Mouse (Mus musculus) liver, embryonic 16.5 days (tissue): Measurements from ENCODE around the gene Slc25a5. TPM values are rescaled to one million over a fixed set of nuclear protein-coding genes. Genes with fewer than 3 reads are reported as not detected.

Experiments used
- ATAC-seq: fragments of 200-750 bp; cut with Nextera tagmentation; 2 replicates; pipeline ENCODE4 v1.8.0; 2017; ENCODE audit warnings: low read depth, mild to moderate bottlenecking, moderate number of reproducible peaks, moderate library complexity
- H3K27ac ChIP-seq: fragments of 300-500 bp; sonication (generic); 2 replicates; pipeline ENCODE4 v1.5.1; 2014; ENCODE audit warnings: mild to moderate bottlenecking, low read length
- H3K27me3 ChIP-seq: fragments of 300-500 bp; sonication (generic); 2 replicates; pipeline ENCODE4 v1.6.1; 2014; ENCODE audit warnings: low read depth, low read length, mixed read lengths; ENCODE audit not compliant: control insufficient read depth, insufficient read depth
- H3K36me3 ChIP-seq: fragments of 300-500 bp; sonication (generic); 2 replicates; pipeline ENCODE4 v1.6.1; 2014; ENCODE audit warnings: mild to moderate bottlenecking; ENCODE audit not compliant: control insufficient read depth, insufficient read depth
- H3K4me1 ChIP-seq: fragments of 300-500 bp; sonication (generic); 2 replicates; pipeline ENCODE4 v1.6.1; 2014; ENCODE audit warnings: low read depth, low read length, mixed read lengths; ENCODE audit not compliant: control insufficient read depth
- H3K4me2 ChIP-seq: fragments of 300-500 bp; sonication (generic); 2 replicates; pipeline ENCODE4 v1.6.1; 2014; ENCODE audit warnings: low read depth, low read length, mixed read lengths
- H3K4me3 ChIP-seq: fragments of 300-500 bp; sonication (generic); 2 replicates; pipeline ENCODE4 v1.5.1; 2014; ENCODE audit warnings: low read depth, mild to moderate bottlenecking, low read length
- H3K9ac ChIP-seq: fragments of 300-500 bp; sonication (generic); 2 replicates; pipeline ENCODE4 v1.6.1; 2014; ENCODE audit warnings: low read depth, low read length
- H3K9me3 ChIP-seq: fragments of 300-500 bp; sonication (generic); replicated peaks from 2 replicates; pipeline ENCODE4 v1.6.1; 2016; ENCODE audit warnings: low read length; ENCODE audit not compliant: control insufficient read depth
- WGBS: fragments of 180-500 bp; shearing (Covaris S2); extraction: QIAGEN DNeasy Blood & Tissue Kit; methylation state at CpG from one replicate; pipeline ENCODE4 v1.1.7; 2014; ENCODE audit not compliant: insufficient replicate concordance; 5-methylcytosine and 5-hydroxymethylcytosine counted together
- polyA plus RNA-seq: library from polyadenylated mRNA; unstranded; fragments of >200 nt; fragmentation: Nextera tagmentation; extraction: Ambion mirVana; gene quantifications from 2 replicates; pipeline ENCODE4 v1.2.1, GENCODE M21; 2015

Gene Slc25a5
- polyA plus RNA-seq, 1 experiment from 2014 or later = 361 TPM

DNA sequence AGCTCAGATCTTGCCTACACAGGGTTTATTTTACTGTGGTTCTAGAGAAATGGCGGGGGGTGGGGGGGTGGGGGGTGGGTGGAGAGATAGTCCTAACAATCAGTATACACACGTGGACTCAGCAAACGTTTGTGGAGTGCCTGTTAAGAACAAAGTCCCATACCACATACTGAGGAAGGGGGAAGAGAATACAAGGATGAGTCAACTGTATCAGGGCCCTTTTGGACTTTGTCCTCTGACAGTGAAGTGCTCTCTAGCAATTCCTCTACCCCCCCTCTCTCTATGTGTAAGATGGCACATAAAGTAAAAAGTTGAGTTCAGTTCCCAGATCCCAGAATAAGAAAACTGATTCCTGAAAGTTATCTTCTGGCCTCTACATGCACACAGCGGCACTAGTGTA, 24.1 kb downstream of the Slc25a5 start:
- H3K4me2 ChIP-seq = no peak overlapping the region
- H3K9me3 ChIP-seq = no peaks in the 10 kb centered on the region
- H3K4me3 ChIP-seq = no peak overlapping the region
- H3K27ac ChIP-seq = no peak overlapping the region
- H3K9ac ChIP-seq = no peak overlapping the region
- H3K36me3 ChIP-seq = no peaks in the 10 kb centered on the region
- WGBS = 46% methylated on average over 4 of the region's 4 CpGs
- peaks cover 5% of the 10 kb centered on the region; the same call in 1 of the 2 replicates for H3K4me1 ChIP-seq
- H3K27me3 ChIP-seq = no peaks in the 10 kb centered on the region
- no peak for ATAC-seq

DNA sequence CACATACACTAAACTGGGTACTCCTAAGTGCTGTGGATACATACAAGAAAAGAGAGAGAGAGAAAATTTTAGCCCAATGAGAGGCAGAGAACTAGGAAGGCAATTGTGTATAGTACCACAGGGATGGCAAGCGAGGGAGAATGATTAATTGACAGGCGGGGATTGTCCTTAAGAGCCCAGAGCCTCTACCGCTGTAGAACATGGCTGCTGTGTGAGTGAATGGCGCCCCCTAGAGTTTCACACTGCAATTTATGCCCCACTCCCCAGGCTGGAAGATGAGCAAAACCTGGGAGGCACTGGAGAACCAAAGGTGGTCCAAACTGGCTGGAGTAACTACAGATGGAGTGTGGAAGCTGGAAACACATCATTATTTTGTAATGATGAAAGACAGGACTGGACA, 24.8 kb downstream of the Slc25a5 start:
- ATAC-seq = peak; percentile 56; the same call in 1 of the 2 replicates
- H3K4me1 ChIP-seq = peaks cover 5% of the 10 kb centered on the region; the same call in 1 of the 2 replicates
- WGBS = 10% methylated on average over 4 of the region's 4 CpGs
- H3K36me3 ChIP-seq = no peaks in the 10 kb centered on the region
- no peak overlapping the region for H3K27ac ChIP-seq
- H3K27me3 ChIP-seq = no peaks in the 10 kb centered on the region
- no peak overlapping the region for H3K9ac ChIP-seq
- no peak overlapping the region for H3K4me2 ChIP-seq
- H3K9me3 ChIP-seq = no peaks in the 10 kb centered on the region
- H3K4me3 ChIP-seq = no peak overlapping the region

DNA sequence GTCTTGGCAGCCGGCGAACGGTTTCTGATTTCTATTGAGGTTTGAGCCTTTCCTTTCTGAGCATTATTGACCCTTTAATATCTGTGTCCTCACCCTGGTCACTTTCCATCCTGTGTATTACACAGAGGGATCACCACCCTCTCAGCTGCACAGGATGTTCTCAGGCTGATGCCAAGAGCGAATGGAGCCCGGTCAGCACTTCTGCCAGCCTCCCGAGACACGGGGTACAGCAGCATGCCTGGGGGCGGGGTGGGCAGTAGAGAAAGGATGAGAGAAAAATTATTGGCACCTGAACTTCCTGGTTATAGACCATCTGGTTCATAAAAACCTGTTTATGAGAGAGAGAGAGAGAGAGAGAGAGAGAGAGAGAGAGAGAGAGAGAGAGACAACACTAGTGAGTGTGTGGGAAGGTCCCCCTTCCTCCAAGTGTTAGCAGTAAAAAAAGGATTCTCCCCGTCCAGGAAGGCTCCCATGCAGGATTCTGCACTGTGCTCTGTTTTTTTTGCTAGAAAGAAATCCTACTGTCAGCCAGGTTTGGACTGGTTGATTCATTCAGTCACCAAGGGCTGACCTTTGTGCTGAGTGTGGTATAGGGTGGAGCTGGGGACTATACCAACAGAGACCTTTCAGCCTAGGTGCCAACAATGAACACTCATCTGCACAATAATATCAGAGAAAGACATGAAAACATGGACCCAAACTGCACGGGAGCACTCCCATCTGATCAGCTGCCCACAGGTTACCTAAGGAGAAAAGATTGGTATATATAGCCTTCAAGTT, 28.7 kb downstream of the Slc25a5 start:
- ATAC-seq = no peak
- H3K4me2 ChIP-seq = no peak overlapping the region
- H3K36me3 ChIP-seq = no peaks in the 10 kb centered on the region
- H3K9ac ChIP-seq = no peak overlapping the region
- H3K4me3 ChIP-seq = no peak overlapping the region
- H3K27ac ChIP-seq = no peak overlapping the region
- H3K27me3 ChIP-seq = no peaks in the 10 kb centered on the region
- no peaks in the 10 kb centered on the region for H3K9me3 ChIP-seq
- 62% methylated on average over 10 of the region's 10 CpGs for WGBS
- no peaks in the 10 kb centered on the region; the same call in 1 of the 2 replicates for H3K4me1 ChIP-seq

DNA sequence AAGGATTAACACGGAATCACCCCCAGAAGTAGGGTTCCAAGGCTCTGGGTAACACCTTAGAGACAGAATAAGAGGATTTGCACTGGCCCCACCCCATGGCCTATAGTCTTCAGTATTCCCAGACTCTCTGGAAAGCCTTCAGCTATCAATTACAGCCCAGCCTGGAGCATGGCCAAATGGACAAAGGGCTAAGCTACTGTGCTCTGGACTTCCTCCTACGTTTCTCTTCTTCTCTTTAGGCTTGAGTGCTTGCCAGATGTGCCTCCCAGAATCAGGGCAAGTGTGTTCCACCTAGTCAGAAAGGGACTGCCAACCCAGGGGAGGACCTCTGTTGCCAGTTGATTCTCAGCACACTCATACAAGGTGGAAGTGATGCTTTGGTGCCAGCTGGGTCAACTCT, 29.6 kb downstream of the Slc25a5 start:
- no peaks in the 10 kb centered on the region for H3K27me3 ChIP-seq
- ATAC-seq = no peak
- H3K36me3 ChIP-seq = no peaks in the 10 kb centered on the region
- WGBS = 38% methylated on average over 2 of the region's 2 CpGs
- no peak overlapping the region for H3K9ac ChIP-seq
- H3K4me2 ChIP-seq = no peak overlapping the region
- H3K27ac ChIP-seq = no peak overlapping the region
- H3K9me3 ChIP-seq = no peaks in the 10 kb centered on the region
- no peaks in the 10 kb centered on the region; the same call in 1 of the 2 replicates for H3K4me1 ChIP-seq
- no peak overlapping the region for H3K4me3 ChIP-seq

DNA sequence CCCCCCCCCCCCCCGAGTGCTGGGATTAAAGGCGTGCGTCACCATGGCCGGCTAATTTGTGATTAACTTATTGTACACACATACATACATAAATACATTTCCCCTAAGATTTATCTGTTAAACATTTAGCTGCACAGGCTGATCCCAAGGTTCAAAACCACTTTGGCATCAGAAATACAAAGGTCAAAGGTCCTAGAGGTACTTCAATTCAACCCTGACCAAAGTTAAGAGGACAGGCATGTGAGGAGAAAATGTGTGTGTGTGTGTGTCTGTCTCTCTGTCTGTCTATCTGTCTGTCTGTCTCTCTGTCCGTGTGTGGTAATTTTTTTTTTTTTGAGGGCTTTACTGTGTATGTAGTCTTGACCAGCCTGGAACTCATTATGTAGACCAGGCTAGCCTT, 31.4 kb downstream of the Slc25a5 start:
- 66% methylated on average over 5 of the region's 5 CpGs for WGBS

DNA sequence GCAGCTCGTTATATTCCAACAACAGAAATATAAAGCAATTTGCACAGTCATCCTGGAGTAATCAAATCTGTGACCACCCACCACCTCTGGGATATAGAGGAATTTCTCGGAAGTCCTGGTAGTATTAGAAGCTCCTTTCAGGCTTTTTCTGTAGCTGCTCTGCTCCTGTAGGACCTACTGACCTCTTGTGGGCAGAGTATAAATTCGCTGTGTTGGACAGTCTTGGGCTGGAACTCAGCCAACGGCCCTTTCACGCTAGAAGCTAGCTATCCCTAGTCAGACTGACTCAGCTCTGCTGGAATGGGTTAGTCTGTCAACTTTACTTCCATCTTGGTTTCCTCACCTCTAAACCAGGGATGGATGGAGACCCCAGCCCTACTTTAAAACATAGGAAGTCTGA, 34.8 kb downstream of the Slc25a5 start:
- 37% methylated on average over 5 of the region's 5 CpGs for WGBS
- Histone ChIP-seq H3K4me1 (no peaks in the 10 kb centered on the region; the same call in 1 of the 2 replicates), H3K4me3 (no peak overlapping the region), H3K4me2 (no peak overlapping the region), H3K27ac (no peak overlapping the region), H3K27me3 (no peaks in the 10 kb centered on the region), H3K9me3 (no peaks in the 10 kb centered on the region), H3K9ac (no peak overlapping the region), H3K36me3 (no peaks in the 10 kb centered on the region)
- ATAC-seq = peak; percentile 54; the same call in 1 of the 2 replicates

More for the DNA sequence above, 31.4 kb downstream of the Slc25a5 start:
- H3K27me3 ChIP-seq = no peaks in the 10 kb centered on the region
- no peak overlapping the region for H3K9ac ChIP-seq
- H3K4me1 ChIP-seq = no peaks in the 10 kb centered on the region; the same call in 1 of the 2 replicates
- no peaks in the 10 kb centered on the region for H3K36me3 ChIP-seq
- no peak overlapping the region for H3K4me3 ChIP-seq
- H3K4me2 ChIP-seq = no peak overlapping the region
- H3K9me3 ChIP-seq = no peaks in the 10 kb centered on the region
- ATAC-seq = no peak
- no peak overlapping the region for H3K27ac ChIP-seq

DNA sequence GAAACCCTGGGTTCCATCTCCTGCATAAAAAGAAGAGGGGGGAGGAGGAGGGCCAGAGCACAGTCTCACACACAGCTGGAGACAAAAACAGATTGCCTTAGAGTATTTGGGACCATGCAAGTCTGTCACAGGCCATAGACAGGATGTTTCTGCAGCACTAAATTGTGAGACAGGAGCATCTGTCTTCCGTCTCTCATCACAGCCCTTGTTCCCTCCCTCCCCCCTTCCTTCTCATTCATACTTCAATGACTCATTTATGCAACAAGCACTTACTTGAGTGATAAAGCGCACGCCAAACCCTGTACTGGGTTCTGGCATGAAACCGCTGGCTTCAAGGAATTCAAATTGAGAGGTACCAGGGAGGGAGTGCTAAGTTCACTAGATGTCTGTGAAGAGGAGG, 36.2 kb downstream of the Slc25a5 start:
- no peak for ATAC-seq
- Histone ChIP-seq H3K27ac (no peak overlapping the region), H3K9ac (no peak overlapping the region), H3K4me1 (no peaks in the 10 kb centered on the region; the same call in 1 of the 2 replicates), H3K4me2 (no peak overlapping the region), H3K9me3 (no peaks in the 10 kb centered on the region), H3K27me3 (no peaks in the 10 kb centered on the region), H3K36me3 (no peaks in the 10 kb centered on the region), H3K4me3 (no peak overlapping the region)
- 72% methylated on average over 4 of the region's 4 CpGs for WGBS

DNA sequence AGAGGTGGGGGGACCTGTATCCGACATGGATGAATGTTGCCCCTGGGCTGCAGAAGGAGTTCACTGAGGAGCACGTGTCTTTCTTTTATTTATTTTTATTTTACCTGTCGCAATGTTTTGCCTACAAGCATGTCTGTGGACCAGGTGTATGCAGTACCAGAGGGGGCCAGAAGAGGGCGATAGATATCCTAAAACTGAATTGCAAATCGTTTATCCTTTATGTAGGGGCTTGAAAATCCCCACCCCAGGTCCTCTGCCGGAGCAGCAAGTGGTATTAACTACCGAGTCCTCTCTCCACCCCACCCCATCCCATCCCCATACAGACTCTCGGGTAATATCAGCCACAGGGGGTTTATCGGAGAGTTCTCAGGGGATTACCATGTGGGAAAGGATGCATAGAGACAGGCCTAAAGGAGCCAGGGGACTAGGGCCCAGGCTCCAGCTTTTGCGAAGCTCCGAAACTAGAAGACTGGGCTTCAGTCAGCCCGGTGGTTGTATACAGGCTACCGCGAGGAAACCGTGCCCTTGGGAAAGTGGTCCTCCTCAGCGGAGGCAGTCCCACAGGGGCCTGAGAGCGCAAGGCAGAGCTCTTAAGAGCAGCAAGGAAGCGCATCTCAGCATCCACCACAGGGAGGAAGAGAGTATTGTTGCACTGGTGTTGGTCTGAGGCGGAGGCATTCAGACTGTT, 38.1 kb downstream of the Slc25a5 start:
- Histone ChIP-seq H3K36me3 (no peaks in the 10 kb centered on the region), H3K27me3 (no peaks in the 10 kb centered on the region), H3K27ac (no peak overlapping the region), H3K9me3 (no peaks in the 10 kb centered on the region), H3K9ac (no peak overlapping the region), H3K4me3 (no peak overlapping the region), H3K4me2 (peak overlapping the region; percentile 32; the same call in 1 of the 2 replicates), H3K4me1 (no peaks in the 10 kb centered on the region)
- no peak for ATAC-seq
- WGBS = 30% methylated on average over 19 of the region's 19 CpGs

DNA sequence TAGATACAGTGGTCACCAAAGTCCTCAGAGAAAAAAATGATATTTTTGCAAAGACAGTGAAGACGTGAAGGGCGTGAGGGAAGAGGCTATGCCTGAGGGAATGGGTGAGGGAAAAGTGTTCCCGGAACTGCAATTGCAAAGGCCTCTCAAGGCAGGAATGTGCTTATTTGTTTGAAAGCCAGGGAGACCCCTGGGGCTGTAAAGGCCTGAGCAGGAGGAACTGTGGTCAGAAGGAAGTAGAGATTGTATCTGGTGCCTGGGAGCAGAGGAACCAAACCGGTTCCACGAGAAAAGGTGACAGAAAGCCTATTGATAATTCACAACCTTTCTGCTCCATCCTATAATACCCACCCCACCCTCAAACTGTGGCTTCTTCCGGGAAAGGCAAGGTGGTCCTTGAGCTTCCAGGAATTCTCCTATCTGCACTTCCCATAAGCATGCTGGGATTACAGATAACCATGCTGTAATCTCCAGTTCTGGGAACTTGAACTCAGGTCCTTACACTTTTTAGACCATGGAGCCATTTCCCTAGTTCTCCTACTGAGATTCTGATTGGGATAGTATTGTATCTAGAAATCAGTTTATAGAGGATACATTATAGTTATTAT, 41.7 kb downstream of the Slc25a5 start:
- ATAC-seq = no peak
- H3K9me3 ChIP-seq = no peaks in the 10 kb centered on the region
- no peak overlapping the region for H3K27ac ChIP-seq
- WGBS = 47% methylated on average over 6 of the region's 6 CpGs
- H3K27me3 ChIP-seq = no peaks in the 10 kb centered on the region
- H3K9ac ChIP-seq = no peak overlapping the region
- H3K4me2 ChIP-seq = no peak overlapping the region
- H3K4me3 ChIP-seq = no peak overlapping the region
- no peaks in the 10 kb centered on the region for H3K4me1 ChIP-seq
- no peaks in the 10 kb centered on the region for H3K36me3 ChIP-seq
